Mouse (Mus musculus): ENCODE data around the gene Nrxn1.

Gene Nrxn1

GRCm38 (mm10) chr17:90676676-90677075 lies 416.2 kb downstream of the Nrxn1 start:
- DNase-seq (ENCODE audit: low read depth in 2 of 2, low spot score in 2 of 2), result no peak

- no peak for DNase-seq (ENCODE audit: low read depth in 2 of 2, low spot score in 2 of 2)
Observed at GRCm38 (mm10) chr17:90662318-90662717, 430.6 kb downstream of the Nrxn1 start.

- no peak for DNase-seq (ENCODE audit: low read depth in 2 of 2, low spot score in 2 of 2)
Observed at GRCm38 (mm10) chr17:90654506-90654905, 438.4 kb downstream of the Nrxn1 start.

DNA sequence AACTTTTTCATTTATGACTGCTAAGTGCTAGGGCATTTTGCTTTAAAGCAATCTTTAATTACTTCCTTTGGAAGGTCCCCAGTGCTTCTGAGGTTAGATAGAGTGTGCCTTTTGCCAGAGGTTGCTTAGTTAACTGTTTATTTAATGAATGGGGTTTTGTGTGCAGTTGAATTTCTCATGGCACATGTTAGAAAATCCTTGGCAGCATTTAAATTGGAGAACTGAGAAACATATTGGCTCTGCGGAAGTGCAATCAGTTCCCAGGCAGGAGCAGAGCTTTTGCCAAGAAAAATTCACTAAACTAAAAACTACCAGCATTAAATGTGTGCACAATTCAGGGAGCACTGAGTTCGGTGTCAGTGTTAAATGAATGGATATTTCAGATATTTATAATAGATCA lies 439.5 kb downstream of the Nrxn1 start:
- DNase-seq (ENCODE audit: low read depth in 2 of 2, low spot score in 2 of 2), result no peak

DNA sequence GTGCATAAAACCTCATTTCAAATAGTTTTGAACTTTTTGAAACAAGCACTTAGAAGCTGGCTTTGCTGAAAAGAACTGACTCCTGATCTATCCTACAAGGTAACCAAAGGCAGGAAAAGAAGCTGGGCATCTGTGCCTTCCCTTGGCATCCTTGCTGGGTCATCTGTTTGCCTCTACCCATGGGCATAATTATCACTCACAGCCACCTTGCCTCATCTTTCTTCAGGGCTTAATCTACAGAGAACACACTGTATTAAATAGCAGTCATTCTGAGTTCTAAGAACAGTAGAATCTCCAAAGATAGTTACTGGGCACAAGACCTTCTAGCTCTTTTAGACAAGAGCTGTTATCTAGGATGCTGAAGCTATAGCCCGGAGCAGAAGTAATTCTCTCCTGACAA lies 442.6 kb downstream of the Nrxn1 start:
- no peak for DNase-seq (ENCODE audit: low read depth in 2 of 2, low spot score in 2 of 2)

- DNase-seq (ENCODE audit: low read depth in 2 of 2, low spot score in 2 of 2), result no peak
Observed at GRCm38 (mm10) chr17:90638970-90639524, 453.8 kb downstream of the Nrxn1 start.

GRCm38 (mm10) chr17:90638183-90638727 lies 454.6 kb downstream of the Nrxn1 start:
- no peak for DNase-seq (ENCODE audit: low read depth in 2 of 2, low spot score in 2 of 2)

- no peak for DNase-seq (ENCODE audit: low read depth in 2 of 2, low spot score in 2 of 2)
Observed at GRCm38 (mm10) chr17:90631371-90631770, 461.5 kb downstream of the Nrxn1 start.

DNA sequence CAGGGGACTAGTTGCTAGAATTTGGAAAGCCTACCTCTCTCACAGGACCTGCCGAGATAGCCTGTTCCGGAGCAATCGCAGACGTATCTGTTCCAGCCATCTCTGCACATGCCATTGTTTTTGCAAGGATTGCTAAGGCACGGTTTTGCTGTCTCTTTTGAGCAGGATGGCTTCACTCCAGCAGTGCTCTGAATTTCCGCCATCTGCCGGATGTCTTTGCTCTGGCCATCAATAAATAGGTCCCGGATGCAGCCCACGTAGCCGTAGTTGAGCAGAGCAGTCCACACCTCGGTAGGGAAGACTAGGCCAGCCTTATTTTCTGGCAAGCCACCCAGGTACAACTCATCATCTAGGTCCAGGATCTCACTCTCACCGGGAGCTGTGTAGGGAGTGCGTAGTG lies 463.0 kb downstream of the Nrxn1 start:
- no peak for DNase-seq (ENCODE audit: low read depth in 2 of 2, low spot score in 2 of 2)

- no peak for DNase-seq (ENCODE audit: low read depth in 2 of 2, low spot score in 2 of 2)
Observed at GRCm38 (mm10) chr17:90628469-90628868, 464.4 kb downstream of the Nrxn1 start.

DNA sequence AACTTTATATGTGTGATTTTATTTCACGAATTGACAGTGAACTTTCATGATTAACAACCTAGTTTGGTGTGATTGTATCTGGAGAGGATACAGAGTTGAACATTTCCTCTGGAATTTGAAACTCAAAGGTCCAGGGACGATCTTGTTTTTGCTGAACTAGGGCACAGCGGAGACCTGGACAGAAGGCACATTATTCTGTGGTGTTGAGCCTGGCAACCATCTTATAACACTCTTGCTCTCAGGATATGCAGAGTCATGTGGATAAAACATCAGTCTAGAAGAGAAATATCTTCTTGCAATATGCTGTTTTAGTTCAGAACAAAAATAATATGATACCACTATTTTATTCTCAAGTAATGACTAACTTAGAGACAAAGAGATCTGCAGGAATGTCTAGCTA lies 464.9 kb downstream of the Nrxn1 start:
- DNase-seq (ENCODE audit: low read depth in 2 of 2, low spot score in 2 of 2), result no peak

DNA sequence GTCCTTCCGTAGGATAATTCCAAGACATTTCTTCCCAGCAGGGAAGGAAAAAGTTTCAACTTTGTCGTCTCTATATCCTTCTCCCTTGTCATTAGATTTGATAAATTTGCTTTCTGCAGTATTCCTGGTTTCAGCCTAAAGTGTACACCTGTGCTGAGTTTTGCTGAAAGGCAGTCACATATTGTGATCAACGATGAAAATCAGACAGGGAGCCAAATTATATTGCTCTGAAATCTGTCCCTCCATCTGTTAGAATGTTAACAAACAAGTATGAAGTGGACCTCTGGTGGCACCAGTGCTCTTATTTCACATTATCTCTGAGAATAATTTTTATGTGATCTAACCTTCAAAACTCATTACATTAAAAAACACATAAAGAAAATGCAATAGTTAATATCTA lies 465.5 kb downstream of the Nrxn1 start:
- DNase-seq (ENCODE audit: low read depth in 2 of 2, low spot score in 2 of 2), result no peak

- DNase-seq (ENCODE audit: low read depth in 2 of 2, low spot score in 2 of 2), result no peak
Observed at GRCm38 (mm10) chr17:90624591-90625266, 468.1 kb downstream of the Nrxn1 start.

DNA sequence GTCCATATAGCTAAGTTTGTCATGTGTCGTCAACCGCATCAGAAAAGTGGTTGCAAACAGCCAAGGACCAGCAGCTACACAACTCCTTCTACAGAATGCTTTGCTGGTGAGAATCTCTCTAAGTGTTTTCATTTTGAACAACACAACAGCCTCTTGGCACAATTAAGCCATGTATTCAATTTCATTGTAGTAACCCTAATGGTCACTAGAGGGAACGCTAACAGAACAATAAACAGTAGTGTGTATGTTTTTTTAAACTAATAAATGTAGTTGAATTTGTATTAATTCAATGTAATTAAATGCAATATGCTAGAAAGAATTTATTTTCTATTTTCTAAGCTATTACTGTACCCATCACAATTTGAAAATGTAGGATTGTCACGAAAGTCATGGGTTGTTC lies 471.0 kb downstream of the Nrxn1 start:
- no peak for DNase-seq (ENCODE audit: low read depth in 2 of 2, low spot score in 2 of 2)

DNA sequence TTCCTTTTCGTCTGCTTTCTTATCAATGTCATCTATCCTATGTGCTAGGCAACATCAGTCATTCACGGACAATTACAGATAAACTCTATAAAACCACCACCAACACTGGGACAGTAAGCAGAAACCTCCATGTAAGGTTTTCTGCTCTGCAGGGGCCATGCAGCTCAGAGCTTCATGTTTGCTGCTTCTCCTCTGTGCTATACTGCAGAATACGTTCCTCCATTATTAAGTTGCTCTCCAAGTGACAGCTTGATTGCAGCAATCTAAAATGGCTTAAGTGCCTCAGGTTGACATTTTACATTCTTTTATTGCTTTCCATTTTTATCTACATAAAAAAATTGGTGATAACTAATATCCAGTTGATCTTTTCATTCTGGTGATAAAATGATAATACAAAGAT lies 477.9 kb downstream of the Nrxn1 start:
- DNase-seq (ENCODE audit: low read depth in 2 of 2, low spot score in 2 of 2), result no peak

DNA sequence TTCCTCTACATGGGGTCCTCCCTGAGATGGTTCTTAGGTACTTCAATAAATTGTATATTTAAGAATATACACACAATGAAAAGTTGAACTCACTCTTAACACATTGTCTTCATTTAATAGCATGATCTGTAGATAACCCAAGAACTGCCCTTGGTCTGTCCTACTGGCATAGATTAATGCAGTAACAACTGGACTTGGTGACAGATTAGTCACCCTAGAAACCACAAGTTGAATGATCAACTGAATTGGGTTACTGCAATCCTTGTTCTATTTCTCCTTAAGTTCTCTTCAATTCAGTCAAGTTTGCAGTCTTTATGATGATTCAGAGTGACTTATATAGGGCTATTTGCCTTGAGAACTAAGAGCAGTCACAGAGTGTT lies 485.5 kb downstream of the Nrxn1 start:
- DNase-seq (ENCODE audit: low read depth in 2 of 2, low spot score in 2 of 2), result no peak

DNA sequence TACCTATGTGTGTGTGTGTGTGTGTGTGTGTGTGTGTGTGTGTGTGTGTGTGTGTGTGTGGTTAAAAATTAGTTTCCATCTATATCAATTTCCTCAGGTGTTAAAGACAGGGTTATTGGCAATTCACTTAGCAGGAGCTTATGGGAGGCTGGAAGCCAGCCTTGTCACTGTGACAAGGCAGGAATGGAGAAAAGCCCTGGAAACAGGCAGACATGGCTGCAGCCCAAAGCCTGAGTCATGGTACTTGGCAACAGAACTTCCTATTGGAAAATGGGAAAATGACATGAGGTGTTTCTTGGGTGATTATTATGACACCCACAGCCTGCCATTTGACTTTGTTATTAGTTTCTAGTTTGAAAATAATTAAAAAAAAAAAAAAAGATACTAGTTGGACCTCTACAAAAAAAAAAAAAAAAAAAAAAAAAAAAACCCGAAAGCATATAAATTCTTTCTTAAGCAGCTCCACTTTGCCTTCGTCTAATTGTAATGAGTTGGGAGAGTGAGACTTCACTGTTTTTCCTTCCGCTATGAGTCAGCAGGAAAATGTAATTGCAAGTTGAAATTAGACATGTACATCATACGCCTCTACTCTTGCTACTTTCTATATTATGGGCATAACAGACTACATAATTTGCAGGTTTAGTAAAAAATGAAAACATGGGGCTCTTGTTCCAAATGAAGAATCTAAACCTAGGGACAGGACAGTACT lies 486.0 kb downstream of the Nrxn1 start:
- DNase-seq (ENCODE audit: low read depth in 2 of 2, low spot score in 2 of 2), result no peak

GRCm38 (mm10) chr17:90599570-90600524 lies 493.0 kb downstream of the Nrxn1 start:
- DNase-seq (ENCODE audit: low read depth in 2 of 2, low spot score in 2 of 2), result no peak

GRCm38 (mm10) chr17:90594798-90595533 lies 497.9 kb downstream of the Nrxn1 start:
- no peak for DNase-seq (ENCODE audit: low read depth in 2 of 2, low spot score in 2 of 2)

- DNase-seq (ENCODE audit: low read depth in 2 of 2, low spot score in 2 of 2), result no peak
Observed at GRCm38 (mm10) chr17:90586891-90587290, 506.0 kb downstream of the Nrxn1 start.
